Mouse (Mus musculus): ENCODE measurements around the gene Fcamr.

DNA sequence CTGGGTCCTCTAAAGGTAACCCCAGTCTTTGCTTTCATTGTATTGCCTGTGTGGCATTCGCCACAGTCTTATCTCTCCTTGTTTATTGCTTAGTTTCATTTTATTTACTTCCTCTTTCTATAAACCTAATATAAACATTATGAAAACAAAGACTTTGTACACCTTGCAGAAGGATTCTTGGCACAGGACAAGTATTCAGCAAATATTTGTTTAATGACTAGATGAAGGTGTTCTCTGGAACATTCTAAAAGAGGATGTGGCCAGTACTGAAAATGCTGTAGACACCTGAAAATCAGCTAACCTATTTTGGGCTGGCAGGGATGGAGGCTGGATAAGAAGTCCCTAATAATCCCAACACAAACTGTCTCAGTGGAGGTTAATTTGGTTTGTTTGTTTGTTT, 39.1 kb upstream of the Fcamr start:
- no peak for TF ChIP-seq NANOG (IDR thresholded peaks at IDR 0.05; ENCODE audit: borderline replicate concordance, low read length)
- TF ChIP-seq CTCF (conservative IDR thresholded peaks at IDR 0.05; ENCODE audit: low read length), result no peak

Data from E14TG2a.4 (cell line).